Mouse (Mus musculus) kidney, adult 2 months (tissue): ENCODE data around the gene Csnk1d. TPM values are rescaled to one million over a fixed set of nuclear protein-coding genes. Genes with fewer than 3 reads are reported as not detected.

Experiments used
- DNase-seq: peaks from one replicate; pipeline ENCODE4 v3.0.0; 2021
- H3K27ac ChIP-seq: fragments of 200-500 bp; 2 replicates; pipeline ENCODE4 v1.5.1; 2012; ENCODE audit warnings: low read depth, low read length, control low read depth, inconsistent platforms; ENCODE audit not compliant: insufficient read depth
- H3K27me3 ChIP-seq: fragments of 200-500 bp; replicated peaks from 2 replicates; pipeline ENCODE4 v1.6.1; 2012; ENCODE audit warnings: mild to moderate bottlenecking, moderate library complexity, low read length, inconsistent platforms; ENCODE audit not compliant: control insufficient read depth, insufficient read depth
- H3K36me3 ChIP-seq: fragments of 200-500 bp; 2 replicates; pipeline ENCODE4 v1.6.1; 2012; ENCODE audit warnings: mild to moderate bottlenecking, moderate library complexity, low read length, inconsistent platforms; ENCODE audit not compliant: control insufficient read depth, insufficient read depth
- H3K4me1 ChIP-seq: fragments of 200-500 bp; 2 replicates; pipeline ENCODE4 v1.6.1; 2011; ENCODE audit warnings: low read length; ENCODE audit not compliant: control insufficient read depth, insufficient read depth
- H3K4me3 ChIP-seq: fragments of 200-500 bp; 2 replicates; pipeline ENCODE4 v1.5.1; 2011; ENCODE audit warnings: mild to moderate bottlenecking, low read depth, low read length, control low read depth; ENCODE audit not compliant: insufficient read depth
- CTCF ChIP-seq: fragments of 200-500 bp; conservative IDR thresholded peaks from 2 replicates; pipeline ENCODE4 v1.5.1; 2011; ENCODE audit warnings: low read depth, mild to moderate bottlenecking, control low read depth, low read length, moderate library complexity, mixed read lengths; ENCODE audit not compliant: insufficient read depth, insufficient read length
- POLR2A ChIP-seq: fragments of 200-500 bp; IDR thresholded peaks from one replicate; pipeline ENCODE4 v1.6.1; 2011; ENCODE audit warnings: low read depth, low read length, control low read depth
- whole genome bisulfite sequencing: fragments of 180-500 bp; shearing (Covaris S2); methylation state at CpG from one replicate; pipeline ENCODE4 v1.1.7; 2018; 5-methylcytosine and 5-hydroxymethylcytosine counted together
- polyA plus RNA-seq: library from polyadenylated mRNA; depleted of rRNA; stranded (reverse); fragments of >200 nt; gene quantifications from 2 replicates; pipeline ENCODE4 v1.2.3, GENCODE M21; 2012

Csnk1d gene
- polyA plus RNA-seq, 1 experiment: 71.0 TPM

- 16% methylated on average over 4 of the region's 4 CpGs for WGBS
- Histone ChIP-seq H3K27me3 (no peaks in the 10 kb centered on the region), H3K27ac (no peak overlapping the region), H3K36me3 (no peaks in the 10 kb centered on the region), H3K4me1 (no peaks in the 10 kb centered on the region), H3K4me3 (no peak overlapping the region)
- no peak for TF ChIP-seq POLR2A
- DNase-seq: peak; percentile 61
Measured at GRCm38 (mm10) chr11:121001966-121002365, 10.8 kb upstream of the Csnk1d start.

DNA sequence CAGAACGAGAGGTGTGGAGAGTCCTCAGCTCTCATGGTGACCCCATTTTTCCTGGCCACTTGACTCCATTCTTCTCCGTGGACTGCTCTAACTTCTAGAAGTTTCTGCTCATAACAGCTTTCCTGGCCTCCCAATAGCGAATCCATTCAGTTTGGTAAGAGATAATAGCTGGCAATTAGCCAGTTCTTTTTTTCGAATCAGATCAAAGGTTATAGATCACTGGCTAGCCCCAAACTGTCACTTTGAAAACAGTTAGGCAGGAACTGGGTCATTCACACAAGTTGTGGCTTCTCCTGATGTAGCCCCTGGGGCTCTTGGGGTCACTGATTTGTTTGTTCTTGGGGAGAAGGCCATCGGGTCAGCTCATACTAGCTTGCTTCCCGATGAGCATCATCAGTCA is 3.6 kb upstream of the Csnk1d start:
- WGBS: 68% methylated on average over 6 of the region's 6 CpGs
- DNase-seq: no peak
- H3K27ac ChIP-seq: no peak overlapping the region
- no peak overlapping the region for H3K4me3 ChIP-seq
- no peak for TF ChIP-seq CTCF
- no peak for TF ChIP-seq POLR2A
- H3K27me3 ChIP-seq: no peaks in the 10 kb centered on the region
- peaks cover 3% of the 10 kb centered on the region; the same call in 1 of the 2 replicates for H3K4me1 ChIP-seq
- H3K36me3 ChIP-seq: no peaks in the 10 kb centered on the region

GRCm38 (mm10) chr11:120993586-120993985 is 2.5 kb upstream of the Csnk1d start:
- no peak for TF ChIP-seq CTCF
- no peak for TF ChIP-seq POLR2A
- DNase-seq: no peak
- no peak overlapping the region for H3K27ac ChIP-seq
- no peak overlapping the region for H3K4me3 ChIP-seq
- H3K27me3 ChIP-seq: no peaks in the 10 kb centered on the region
- 82% methylated on average over 5 of the region's 5 CpGs for WGBS
- H3K36me3 ChIP-seq: no peaks in the 10 kb centered on the region
- peaks cover 12% of the 10 kb centered on the region for H3K4me1 ChIP-seq

- Histone ChIP-seq H3K4me3 (no peak overlapping the region), H3K27ac (no peak overlapping the region), H3K27me3 (no peaks in the 10 kb centered on the region), H3K4me1 (peaks cover 16% of the 10 kb centered on the region), H3K36me3 (no peaks in the 10 kb centered on the region)
- TF ChIP-seq CTCF (no peak), POLR2A (no peak)
- DNase-seq: no peak
- WGBS: 95% methylated on average over 3 of the region's 3 CpGs
Measured at GRCm38 (mm10) chr11:120993080-120993479, 1.9 kb upstream of the Csnk1d start.

GRCm38 (mm10) chr11:120991791-120992190 is 661 bp upstream of the Csnk1d start:
- H3K27me3 ChIP-seq: no peaks in the 10 kb centered on the region
- 51% methylated on average over 3 of the region's 3 CpGs for WGBS
- H3K27ac ChIP-seq: peak overlapping the region; percentile 27; the same call in 1 of the 2 replicates
- peak overlapping the region; percentile 49 for H3K4me3 ChIP-seq
- no peaks in the 10 kb centered on the region for H3K36me3 ChIP-seq
- TF ChIP-seq POLR2A (no peak), CTCF (no peak)
- DNase-seq: peak; percentile 32
- peaks cover 26% of the 10 kb centered on the region for H3K4me1 ChIP-seq

DNA sequence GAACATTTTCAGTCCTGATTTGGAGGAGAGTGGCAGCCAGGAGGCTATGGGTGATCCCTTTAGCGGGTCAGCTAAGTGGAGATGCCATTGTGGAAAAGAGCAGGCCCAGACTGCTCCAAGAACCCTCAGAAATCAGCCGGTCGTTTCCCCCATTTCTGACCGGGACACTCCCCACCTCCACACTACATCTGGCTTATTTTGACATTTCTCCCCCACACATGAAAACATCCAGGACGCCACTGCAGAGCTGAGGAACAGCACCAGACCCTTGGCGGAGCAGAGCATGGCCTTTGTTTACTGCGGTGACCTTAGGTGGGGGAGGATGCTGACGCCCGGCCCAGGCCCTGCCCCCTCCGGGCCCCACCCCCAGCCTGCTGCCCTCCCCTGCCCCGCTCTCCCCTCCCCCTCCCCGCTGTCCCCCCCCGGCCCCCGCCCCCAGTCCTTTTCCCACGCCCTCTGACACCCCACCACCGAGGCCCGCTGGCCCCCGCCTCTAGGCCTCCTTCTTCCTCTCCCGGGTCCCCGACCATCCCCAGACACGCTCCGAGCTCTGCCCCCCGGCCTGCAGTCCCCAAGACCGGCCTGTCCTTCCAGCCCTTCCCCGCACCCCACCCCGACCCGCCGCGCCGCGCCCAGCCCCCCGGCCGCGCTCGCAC is 876 bp downstream of the Csnk1d start:
- H3K4me3 ChIP-seq: peak overlapping the region; percentile 96
- WGBS: 1% methylated on average over 30 of the region's 35 CpGs
- peaks cover 38% of the 10 kb centered on the region for H3K4me1 ChIP-seq
- H3K27me3 ChIP-seq: no peaks in the 10 kb centered on the region
- TF ChIP-seq POLR2A (no peak), CTCF (no peak)
- peak; percentile 72 for DNase-seq
- peak overlapping the region; percentile 87 for H3K27ac ChIP-seq
- H3K36me3 ChIP-seq: no peaks in the 10 kb centered on the region

DNA sequence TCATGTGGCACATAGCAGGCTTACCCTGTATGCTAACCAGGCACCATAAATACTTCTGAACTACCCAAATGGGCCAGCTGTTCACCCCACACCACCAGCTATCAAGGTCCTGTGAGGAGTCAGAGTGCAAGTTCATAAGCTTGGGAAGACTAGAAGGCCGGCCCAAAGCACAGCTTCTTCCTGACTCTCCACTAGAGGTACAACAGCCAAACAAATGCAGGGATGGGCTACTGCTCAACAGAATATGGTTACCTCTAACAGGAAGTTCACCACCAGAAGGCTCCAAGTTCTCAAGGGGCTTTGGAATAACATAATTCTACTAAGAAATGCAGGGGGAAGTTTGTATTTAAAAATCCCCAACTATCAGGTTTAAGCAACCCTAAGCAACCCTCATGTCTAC is 1.6 kb downstream of the Csnk1d start:
- peak; percentile 20 for DNase-seq
- Histone ChIP-seq H3K4me1 (peaks cover 43% of the 10 kb centered on the region), H3K4me3 (peak overlapping the region; percentile 96; the same call in 1 of the 2 replicates), H3K27ac (no peak overlapping the region), H3K36me3 (no peaks in the 10 kb centered on the region), H3K27me3 (no peaks in the 10 kb centered on the region)
- TF ChIP-seq POLR2A (no peak), CTCF (no peak)
- WGBS: 0% methylated on average over 1 of the region's 1 CpGs
